8 mouse cellular contexts compared by ENCODE assay signal in genomic region chr5:64805131-64805872, GRCm38 (mm10). TPM values are rescaled to one million over a fixed set of nuclear protein-coding genes. Genes with fewer than 3 reads are reported as not detected.
A peak's percentile ranks its signal among the peaks of the same experiment; 100 is the strongest.
DNase-seq lines count a peak whose midpoint lies in the region; ATAC-seq and TF ChIP-seq lines count a peak whose summit lies in the region.

No protein-coding gene starts in this region.

- peaks cover 28% of the 10 kb centered on the region for H3K4me1 ChIP-seq in lung, postnatal 0 days (ENCODE audit: insufficient read depth, low read depth, low read length)
- peaks cover 46% of the 10 kb centered on the region for H3K4me1 ChIP-seq in intestine, embryonic 16.5 days (ENCODE audit: control insufficient read depth, insufficient read depth, low read length)
- H3K4me1 ChIP-seq in neural tube, embryonic 15.5 days = peaks cover 41% of the 10 kb centered on the region

- no peaks in the 10 kb centered on the region for H3K27me3 ChIP-seq in lung, postnatal 0 days (replicated peaks; ENCODE audit: insufficient read depth, low read length)
- no peaks in the 10 kb centered on the region for H3K27me3 ChIP-seq in intestine, embryonic 16.5 days (replicated peaks; ENCODE audit: control insufficient read depth, insufficient read depth, low read length)
- no peaks in the 10 kb centered on the region for H3K27me3 ChIP-seq in neural tube, embryonic 15.5 days (replicated peaks)

- intact Hi-C loops in left cerebral cortex, postnatal 25 days (cut with DNase I) = loop anchor here (2.0 kb wide), 1 partner anchor 299 kb away; no protein-coding TSS in a partner anchor

- WGBS in lung, postnatal 0 days = 13% methylated on average over 7 of the region's 7 CpGs
- WGBS in intestine, embryonic 16.5 days = 4% methylated on average over 7 of the region's 7 CpGs
- WGBS in neural tube, embryonic 15.5 days = 10% methylated on average over 7 of the region's 7 CpGs

- H3K4me3 ChIP-seq in lung, postnatal 0 days (ENCODE audit: low read depth, low read length) = peak overlapping the region; percentile 95
- H3K4me3 ChIP-seq in intestine, embryonic 16.5 days (ENCODE audit: low read length) = peak overlapping the region; percentile 53
- peak overlapping the region; percentile 30 for H3K4me3 ChIP-seq in neural tube, embryonic 15.5 days (replicated peaks)

- no peak for ATAC-seq in lung, postnatal 0 days
- ATAC-seq in intestine, embryonic 16.5 days = no peak
- no peak for ATAC-seq in neural tube, embryonic 15.5 days (ENCODE audit: low FRiP score)

- peak overlapping the region; percentile 41 for H3K9ac ChIP-seq in lung, postnatal 0 days (replicated peaks; ENCODE audit: low read depth)
- H3K9ac ChIP-seq in intestine, embryonic 16.5 days (ENCODE audit: low read depth, low read length) = peak overlapping the region; percentile 65
- peak overlapping the region; percentile 34 for H3K9ac ChIP-seq in neural tube, embryonic 15.5 days (replicated peaks)

- H3K9me3 ChIP-seq in lung, postnatal 0 days (ENCODE audit: low read length) = no peaks in the 10 kb centered on the region
- H3K9me3 ChIP-seq in intestine, embryonic 16.5 days (ENCODE audit: control insufficient read depth, low read length) = no peaks in the 10 kb centered on the region
- H3K9me3 ChIP-seq in neural tube, embryonic 15.5 days (replicated peaks) = no peaks in the 10 kb centered on the region

- DNase-seq in lung, postnatal 0 days (ENCODE audit: low spot score) = peak; percentile 54
- DNase-seq in lung, postnatal 10 days = no peak
- DNase-seq in embryo, embryonic 9.5 days (ENCODE audit: extremely low spot score) = peak; percentile 52
- no peak for DNase-seq in ovary, adult 18-20 months (ENCODE audit: low spot score)
- DNase-seq in left cerebral cortex, postnatal 25 days (ENCODE audit: low spot score in 2 of 2) = no peak
- no peak for DNase-seq in right cerebral cortex, postnatal 14 days

- TF ChIP-seq CTCF in lung, postnatal 0 days (IDR thresholded peaks at IDR 0.05) = no peak

- TF ChIP-seq EP300 in lung, postnatal 0 days (IDR thresholded peaks at IDR 0.05) = no peak

- peak overlapping the region; percentile 87 for H3K27ac ChIP-seq in lung, postnatal 0 days (ENCODE audit: low read length)
- peak overlapping the region; percentile 92 for H3K27ac ChIP-seq in intestine, embryonic 16.5 days (ENCODE audit: low read length)
- peak overlapping the region; percentile 76 for H3K27ac ChIP-seq in neural tube, embryonic 15.5 days (replicated peaks)

- H3K4me2 ChIP-seq in lung, postnatal 0 days (replicated peaks; ENCODE audit: low read depth, low read length) = peak overlapping the region; percentile 67
- H3K4me2 ChIP-seq in intestine, embryonic 16.5 days (ENCODE audit: low read depth, low read length) = peak overlapping the region; percentile 60
- H3K4me2 ChIP-seq in neural tube, embryonic 15.5 days = peak overlapping the region; percentile 80

- H3K36me3 ChIP-seq in lung, postnatal 0 days (ENCODE audit: insufficient read depth, low read length) = no peaks in the 10 kb centered on the region
- H3K36me3 ChIP-seq in intestine, embryonic 16.5 days (ENCODE audit: control insufficient read depth, insufficient read depth, low read length) = no peaks in the 10 kb centered on the region
- no peaks in the 10 kb centered on the region for H3K36me3 ChIP-seq in neural tube, embryonic 15.5 days

RNA-seq across cellular contexts. Expression of gene Klf3, which starts 2.1 kb away (rescaled TPM):
- 89.7 and 104 TPM in 2 replicates for polyA plus RNA-seq in lung, postnatal 0 days (2015; fragmentation: Nextera tagmentation; extraction: Ambion mirVana)
- polyA plus RNA-seq in intestine, embryonic 16.5 days (2015; fragmentation: Nextera tagmentation; extraction: Ambion mirVana) = 68.1 and 71.9 TPM in 2 replicates
- 16.6 and 32.0 TPM in 2 replicates for polyA plus RNA-seq in neural tube, embryonic 15.5 days (2015; fragmentation: Nextera tagmentation; extraction: Ambion mirVana)
- total RNA-seq in left cerebral cortex, postnatal 25 days (2021) = 10 to 100 TPM; 25.2 to 26.3 TPM

Comparison
In these comparisons a context has a peak if more than half of its experiments do, and no peak if none do; other contexts are left out.
1. DNase-seq: peak in lung, postnatal 0 days (single experiment) and embryo, embryonic 9.5 days (single experiment); none in lung, postnatal 10 days (single experiment), ovary, adult 18-20 months (single experiment), left cerebral cortex, postnatal 25 days (0 of 2) and right cerebral cortex, postnatal 14 days (single experiment).
2. H3K4me3 ChIP-seq: peak in every context shown above with its lines; median percentile 95 in lung, postnatal 0 days; 53 in intestine, embryonic 16.5 days; 30 in neural tube, embryonic 15.5 days.
3. Peak in every context shown above with its lines, with median percentiles within 50 percentile points of each other: H3K27ac ChIP-seq, H3K4me2 ChIP-seq and H3K9ac ChIP-seq.